Mouse (Mus musculus): ENCODE measurements around the gene Zscan29. TPM values are rescaled to one million over a fixed set of nuclear protein-coding genes. Genes with fewer than 3 reads are reported as not detected.

Gene Zscan29
- polyA plus RNA-seq, 1 experiment: 6.8 TPM

- H3K27me3 ChIP-seq (ENCODE audit: control insufficient read depth, insufficient read depth, low read length): no peaks in the 10 kb centered on the region
- no peak for DNase-seq
- no peak overlapping the region for H3K27ac ChIP-seq (ENCODE audit: insufficient read depth, low read length)
- H3K4me3 ChIP-seq (replicated peaks; ENCODE audit: insufficient read depth, low read depth, low read length): no peak overlapping the region
- WGBS: 28% methylated on average over 2 of the region's 2 CpGs
- TF ChIP-seq CTCF (IDR thresholded peaks at IDR 0.05; ENCODE audit: borderline replicate concordance, insufficient read depth, low read depth, low read length): no peak
- no peak for TF ChIP-seq POLR2A (IDR thresholded peaks at IDR 0.05; ENCODE audit: borderline replicate concordance, insufficient read depth, low read length)
- no peaks in the 10 kb centered on the region; the same call in 1 of the 2 replicates for H3K4me1 ChIP-seq (ENCODE audit: control insufficient read depth, insufficient read depth, low read length)
Observed at GRCm38 (mm10) chr2:121142415-121142814, 28.5 kb downstream of the Zscan29 start.

DNA sequence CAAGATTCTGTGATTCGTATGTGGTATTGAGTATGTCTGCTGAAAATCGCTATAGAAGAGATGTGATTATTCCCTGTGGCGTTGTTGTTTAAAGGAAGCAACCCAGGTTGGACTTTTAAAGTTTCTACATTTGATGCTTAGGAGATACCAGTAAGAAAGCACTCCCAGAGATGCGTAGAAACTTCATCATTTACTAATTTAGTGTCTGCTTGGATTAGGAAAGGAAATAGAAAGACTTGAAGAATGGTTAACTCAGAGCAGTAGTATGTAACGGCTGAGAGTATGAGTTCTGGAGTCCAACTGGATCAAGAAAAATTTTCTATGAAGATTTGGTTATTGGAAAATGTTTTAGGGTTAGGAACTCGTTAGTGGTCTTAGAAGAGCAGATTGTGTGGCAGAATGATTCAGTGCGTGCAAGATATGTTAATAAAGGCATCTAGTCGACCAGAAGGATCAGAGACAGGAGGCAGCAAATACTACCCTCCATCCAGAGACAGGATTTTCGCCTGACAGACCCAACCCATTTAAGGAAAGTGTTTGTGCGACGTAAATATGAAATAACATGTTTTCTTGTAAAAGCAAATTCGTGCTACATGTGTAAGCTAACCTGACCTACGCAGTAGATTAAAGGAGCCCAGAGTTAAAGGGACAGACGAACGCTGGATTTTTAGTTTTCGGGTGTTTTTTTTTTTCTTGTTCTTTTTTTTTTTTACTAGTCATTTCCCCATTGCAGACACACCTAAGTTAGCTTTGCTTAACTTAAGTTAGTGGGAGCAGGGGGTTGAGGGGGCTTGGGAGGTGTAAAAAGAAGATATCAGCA is 29.5 kb downstream of the Zscan29 start:
- peak in 1 of 2 experiments; percentile 15 for DNase-seq
- Histone ChIP-seq H3K4me1 (ENCODE audit: control insufficient read depth, insufficient read depth, low read length) (no peaks in the 10 kb centered on the region; the same call in 1 of the 2 replicates), H3K27me3 (ENCODE audit: control insufficient read depth, insufficient read depth, low read length) (no peaks in the 10 kb centered on the region), H3K4me3 (replicated peaks; ENCODE audit: insufficient read depth, low read depth, low read length) (peak overlapping the region; percentile 89), H3K27ac (ENCODE audit: insufficient read depth, low read length) (no peak overlapping the region; the same call in 1 of the 2 replicates)
- 43% methylated on average over 16 of the region's 16 CpGs for WGBS
- TF ChIP-seq POLR2A (IDR thresholded peaks at IDR 0.05; ENCODE audit: borderline replicate concordance, insufficient read depth, low read length) (no peak), CTCF (IDR thresholded peaks at IDR 0.05; ENCODE audit: borderline replicate concordance, insufficient read depth, low read depth, low read length) (no peak)

DNA sequence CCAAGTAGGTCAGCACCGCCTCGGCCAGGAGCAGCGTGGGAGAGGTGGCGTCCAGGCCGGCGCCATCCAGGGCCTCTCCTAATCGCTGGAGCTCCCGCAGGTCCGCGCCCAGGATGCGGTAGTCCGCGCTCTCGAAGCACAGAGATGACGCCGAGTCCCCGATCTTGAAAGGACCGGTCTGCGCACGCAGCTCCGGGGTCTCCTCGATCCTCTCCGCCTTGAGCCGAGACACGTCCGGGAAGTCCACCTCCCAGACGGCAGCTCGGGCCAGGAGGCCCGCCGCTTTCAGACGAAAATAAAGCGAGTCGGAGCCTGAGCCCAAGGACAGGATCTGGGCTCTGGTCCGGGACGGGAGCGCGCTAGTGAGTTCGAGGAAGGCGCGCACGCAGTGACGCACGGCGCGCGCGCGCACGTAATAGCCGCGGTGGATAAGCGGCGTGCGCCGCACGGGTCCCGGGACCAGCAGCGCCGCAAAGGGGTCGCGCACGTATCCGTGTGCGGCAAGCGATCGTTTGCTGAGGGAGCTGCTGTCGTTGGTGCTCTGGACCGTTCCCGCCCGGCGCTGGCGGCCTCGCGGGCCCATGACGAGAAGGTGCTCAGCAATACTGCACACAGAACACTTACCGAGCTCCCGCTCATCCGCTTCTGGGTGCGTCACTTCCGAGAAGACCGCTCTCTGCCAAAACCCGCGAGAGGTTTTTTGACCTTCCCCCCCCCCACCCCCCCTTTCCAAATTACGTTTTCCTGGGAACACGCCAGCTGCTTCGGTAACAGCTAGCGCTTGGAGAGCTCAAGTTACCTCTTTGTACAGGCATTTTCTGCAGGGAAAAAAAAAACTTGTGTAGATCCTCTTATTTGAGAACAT is 30.7 kb downstream of the Zscan29 start, which contains the start of the genes Adal and Lcmt2:
Gene Adal, plus strand, starts transcription at position 411 of the 865 bp plus-strand sequence.
Gene Lcmt2, minus strand, starts transcription at position 636 of the 865 bp plus-strand sequence.
- Histone ChIP-seq H3K4me3 (replicated peaks; ENCODE audit: insufficient read depth, low read depth, low read length) (peak within 1 kb of the TSS; percentile 89), H3K27me3 (ENCODE audit: control insufficient read depth, insufficient read depth, low read length) (no peaks in the 10 kb centered on the region), H3K27ac (ENCODE audit: insufficient read depth, low read length) (peak within 1 kb of the TSS; percentile 99), H3K4me1 (ENCODE audit: control insufficient read depth, insufficient read depth, low read length) (no peaks in the 10 kb centered on the region; the same call in 1 of the 2 replicates)
- TF ChIP-seq POLR2A (IDR thresholded peaks at IDR 0.05; ENCODE audit: borderline replicate concordance, insufficient read depth, low read length) (peak; percentile 95), CTCF (IDR thresholded peaks at IDR 0.05; ENCODE audit: borderline replicate concordance, insufficient read depth, low read depth, low read length) (no peak)
- under 1% methylated on average over 87 of the region's 87 CpGs for WGBS
- peak; percentile 94 to 96 for DNase-seq

DNA sequence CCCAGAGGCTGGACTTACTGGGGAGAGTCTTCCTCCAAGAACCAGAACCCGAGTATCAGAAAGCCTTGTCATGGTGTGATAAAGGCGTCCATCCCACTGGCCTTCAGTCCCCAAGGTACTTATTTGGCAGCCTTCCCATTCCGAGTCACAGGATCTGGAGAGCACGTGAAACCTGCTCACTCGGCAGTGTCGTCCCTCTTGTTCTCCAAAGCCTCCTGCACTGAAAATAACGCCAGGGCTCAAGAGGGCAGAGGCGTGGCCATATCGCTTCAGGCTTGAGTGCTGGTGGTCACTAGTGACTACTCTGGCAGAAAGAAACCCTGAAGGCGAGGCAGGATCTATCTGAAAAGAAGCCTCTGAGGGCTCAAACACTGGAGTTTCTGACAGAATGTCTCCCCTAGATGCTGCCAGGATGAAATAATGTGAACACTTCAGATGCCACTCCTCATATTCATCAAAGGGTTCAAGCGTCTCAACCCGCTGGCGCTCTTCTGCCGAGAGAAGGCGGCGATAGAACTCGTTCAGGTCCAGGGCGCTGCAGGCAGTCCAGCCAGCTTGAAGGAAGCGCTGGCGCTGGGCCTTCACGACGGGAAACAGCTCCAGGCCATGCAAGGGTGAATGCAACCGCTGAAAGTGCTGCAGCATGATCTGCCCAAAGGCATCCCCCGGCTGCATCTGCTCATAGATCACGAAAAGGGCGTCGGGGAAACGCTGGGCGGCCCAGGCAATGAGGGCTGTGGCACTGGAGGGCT is 31.5 kb downstream of the Zscan29 start:
- peak; percentile 54 to 77 for DNase-seq
- Histone ChIP-seq H3K4me3 (replicated peaks; ENCODE audit: insufficient read depth, low read depth, low read length) (peak overlapping the region; percentile 89), H3K4me1 (ENCODE audit: control insufficient read depth, insufficient read depth, low read length) (no peaks in the 10 kb centered on the region; the same call in 1 of the 2 replicates), H3K27me3 (ENCODE audit: control insufficient read depth, insufficient read depth, low read length) (no peaks in the 10 kb centered on the region), H3K27ac (ENCODE audit: insufficient read depth, low read length) (peak overlapping the region; percentile 99)
- WGBS: 2% methylated on average over 29 of the region's 29 CpGs
- TF ChIP-seq POLR2A (IDR thresholded peaks at IDR 0.05; ENCODE audit: borderline replicate concordance, insufficient read depth, low read length): no peak
- TF ChIP-seq CTCF (IDR thresholded peaks at IDR 0.05; ENCODE audit: borderline replicate concordance, insufficient read depth, low read depth, low read length): no peak

DNA sequence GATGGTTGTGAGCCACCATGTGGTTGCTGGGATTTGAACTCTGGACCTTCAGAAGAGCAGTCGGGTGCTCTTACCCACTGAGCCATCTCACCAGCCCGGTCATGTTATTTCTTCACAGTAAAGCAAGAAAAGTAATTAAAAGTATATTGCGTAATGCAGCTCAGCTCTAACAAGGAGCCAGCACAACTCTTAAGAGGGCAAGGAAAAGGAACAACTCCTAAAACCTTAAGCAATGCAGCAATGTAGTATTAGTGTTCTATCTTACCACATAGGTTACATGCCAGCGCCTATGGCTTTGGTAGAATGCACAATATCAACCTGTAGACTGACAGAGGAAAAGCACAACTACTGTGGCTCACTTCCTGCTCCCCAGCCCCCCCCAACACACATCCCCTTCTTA is 33.6 kb downstream of the Zscan29 start:
- WGBS: 96% methylated on average over 4 of the region's 4 CpGs
- TF ChIP-seq CTCF (IDR thresholded peaks at IDR 0.05; ENCODE audit: borderline replicate concordance, insufficient read depth, low read depth, low read length) (no peak), POLR2A (IDR thresholded peaks at IDR 0.05; ENCODE audit: borderline replicate concordance, insufficient read depth, low read length) (no peak)
- no peaks in the 10 kb centered on the region for H3K27me3 ChIP-seq (ENCODE audit: control insufficient read depth, insufficient read depth, low read length)
- no peak overlapping the region for H3K4me3 ChIP-seq (replicated peaks; ENCODE audit: insufficient read depth, low read depth, low read length)
- DNase-seq: no peak
- H3K27ac ChIP-seq (ENCODE audit: insufficient read depth, low read length): no peak overlapping the region
- no peaks in the 10 kb centered on the region; the same call in 1 of the 2 replicates for H3K4me1 ChIP-seq (ENCODE audit: control insufficient read depth, insufficient read depth, low read length)

- Histone ChIP-seq H3K4me1 (ENCODE audit: control insufficient read depth, insufficient read depth, low read length) (no peaks in the 10 kb centered on the region), H3K4me3 (replicated peaks; ENCODE audit: insufficient read depth, low read depth, low read length) (no peak overlapping the region), H3K27me3 (ENCODE audit: control insufficient read depth, insufficient read depth, low read length) (no peaks in the 10 kb centered on the region), H3K27ac (ENCODE audit: insufficient read depth, low read length) (no peak overlapping the region)
- no peak for TF ChIP-seq CTCF (IDR thresholded peaks at IDR 0.05; ENCODE audit: borderline replicate concordance, insufficient read depth, low read depth, low read length)
- no peak for TF ChIP-seq POLR2A (IDR thresholded peaks at IDR 0.05; ENCODE audit: borderline replicate concordance, insufficient read depth, low read length)
- WGBS: 84% methylated on average over 1 of the region's 1 CpGs
- no peak for DNase-seq
Observed at GRCm38 (mm10) chr2:121132822-121133221, 38.1 kb downstream of the Zscan29 start.
